Mouse (Mus musculus): Measurements from ENCODE around the gene Myl9. TPM values are rescaled to one million over a fixed set of nuclear protein-coding genes. Genes with fewer than 3 reads are reported as not detected.

Gene Myl9
- polyA plus RNA-seq, 1 experiment from 2014 or later = 40.5 TPM

GRCm38 (mm10) chr2:156760843-156761505 lies 14.2 kb upstream of the Myl9 start:
- no peak for ATAC-seq
- Histone ChIP-seq H3K36me3 (ENCODE audit: control insufficient read depth, insufficient read depth, low read length) (peaks cover 91% of the 10 kb centered on the region), H3K4me1 (ENCODE audit: control insufficient read depth, insufficient read depth, low read length) (no peaks in the 10 kb centered on the region), H3K27me3 (replicated peaks; ENCODE audit: control insufficient read depth, insufficient read depth, low read length) (no peaks in the 10 kb centered on the region), H3K9me3 (replicated peaks; ENCODE audit: control insufficient read depth, low read length) (0 out of 2 replicates have a peak, but pooled peaks cover 5% of the 10 kb centered on the region), H3K4me3 (ENCODE audit: low read depth, low read length) (no peak overlapping the region), H3K9ac (ENCODE audit: low read length) (no peak overlapping the region), H3K4me2 (ENCODE audit: low read length) (no peak overlapping the region), H3K27ac (ENCODE audit: low read depth, low read length) (no peak overlapping the region)
- DNase-seq (ENCODE audit: low spot score) = no peak
- WGBS = 91% methylated on average over 5 of the region's 5 CpGs

GRCm38 (mm10) chr2:156761521-156762278 lies 13.5 kb upstream of the Myl9 start:
- Histone ChIP-seq H3K36me3 (ENCODE audit: control insufficient read depth, insufficient read depth, low read length) (peaks cover 84% of the 10 kb centered on the region), H3K27ac (ENCODE audit: low read depth, low read length) (no peak overlapping the region), H3K4me1 (ENCODE audit: control insufficient read depth, insufficient read depth, low read length) (no peaks in the 10 kb centered on the region), H3K9ac (ENCODE audit: low read length) (no peak overlapping the region), H3K27me3 (replicated peaks; ENCODE audit: control insufficient read depth, insufficient read depth, low read length) (no peaks in the 10 kb centered on the region), H3K9me3 (replicated peaks; ENCODE audit: control insufficient read depth, low read length) (0 out of 2 replicates have a peak, but pooled peaks cover 5% of the 10 kb centered on the region), H3K4me2 (ENCODE audit: low read length) (no peak overlapping the region), H3K4me3 (ENCODE audit: low read depth, low read length) (no peak overlapping the region)
- ATAC-seq = no peak
- WGBS = 96% methylated on average over 17 of the region's 17 CpGs
- no peak for DNase-seq (ENCODE audit: low spot score)

- ATAC-seq = no peak
- DNase-seq (ENCODE audit: low spot score) = no peak
- Histone ChIP-seq H3K27me3 (replicated peaks; ENCODE audit: control insufficient read depth, insufficient read depth, low read length) (no peaks in the 10 kb centered on the region), H3K4me2 (ENCODE audit: low read length) (no peak overlapping the region), H3K27ac (ENCODE audit: low read depth, low read length) (no peak overlapping the region), H3K4me3 (ENCODE audit: low read depth, low read length) (no peak overlapping the region), H3K36me3 (ENCODE audit: control insufficient read depth, insufficient read depth, low read length) (peaks cover 76% of the 10 kb centered on the region), H3K9ac (ENCODE audit: low read length) (no peak overlapping the region), H3K9me3 (replicated peaks; ENCODE audit: control insufficient read depth, low read length) (0 out of 2 replicates have a peak, but pooled peaks cover 5% of the 10 kb centered on the region), H3K4me1 (ENCODE audit: control insufficient read depth, insufficient read depth, low read length) (no peaks in the 10 kb centered on the region)
- WGBS = 95% methylated on average over 21 of the region's 21 CpGs
These were observed 12.7 kb upstream of the Myl9 start for GRCm38 (mm10) chr2:156762499-156762898.

GRCm38 (mm10) chr2:156763101-156763500 lies 12.1 kb upstream of the Myl9 start:
- H3K4me3 ChIP-seq (ENCODE audit: low read depth, low read length) = no peak overlapping the region
- ATAC-seq = no peak
- H3K4me2 ChIP-seq (ENCODE audit: low read length) = no peak overlapping the region
- no peak for DNase-seq (ENCODE audit: low spot score)
- no peaks in the 10 kb centered on the region for H3K27me3 ChIP-seq (replicated peaks; ENCODE audit: control insufficient read depth, insufficient read depth, low read length)
- H3K27ac ChIP-seq (ENCODE audit: low read depth, low read length) = no peak overlapping the region
- H3K9ac ChIP-seq (ENCODE audit: low read length) = no peak overlapping the region
- WGBS = 78% methylated on average over 11 of the region's 11 CpGs
- peaks cover 70% of the 10 kb centered on the region for H3K36me3 ChIP-seq (ENCODE audit: control insufficient read depth, insufficient read depth, low read length)
- no peaks in the 10 kb centered on the region for H3K4me1 ChIP-seq (ENCODE audit: control insufficient read depth, insufficient read depth, low read length)
- H3K9me3 ChIP-seq (replicated peaks; ENCODE audit: control insufficient read depth, low read length) = 0 out of 2 replicates have a peak, but pooled peaks cover 5% of the 10 kb centered on the region

GRCm38 (mm10) chr2:156764022-156764421 lies 11.2 kb upstream of the Myl9 start:
- no peak for ATAC-seq
- DNase-seq (ENCODE audit: low spot score) = no peak
- peaks cover 61% of the 10 kb centered on the region for H3K36me3 ChIP-seq (ENCODE audit: control insufficient read depth, insufficient read depth, low read length)
- H3K4me3 ChIP-seq (ENCODE audit: low read depth, low read length) = no peak overlapping the region
- H3K4me1 ChIP-seq (ENCODE audit: control insufficient read depth, insufficient read depth, low read length) = no peaks in the 10 kb centered on the region
- 91% methylated on average over 10 of the region's 10 CpGs for WGBS
- no peaks in the 10 kb centered on the region for H3K9me3 ChIP-seq (replicated peaks; ENCODE audit: control insufficient read depth, low read length)
- no peaks in the 10 kb centered on the region for H3K27me3 ChIP-seq (replicated peaks; ENCODE audit: control insufficient read depth, insufficient read depth, low read length)
- no peak overlapping the region for H3K9ac ChIP-seq (ENCODE audit: low read length)
- H3K4me2 ChIP-seq (ENCODE audit: low read length) = no peak overlapping the region
- H3K27ac ChIP-seq (ENCODE audit: low read depth, low read length) = no peak overlapping the region

- Histone ChIP-seq H3K9ac (ENCODE audit: low read length) (no peak overlapping the region), H3K4me1 (ENCODE audit: control insufficient read depth, insufficient read depth, low read length) (no peaks in the 10 kb centered on the region), H3K36me3 (ENCODE audit: control insufficient read depth, insufficient read depth, low read length) (peaks cover 53% of the 10 kb centered on the region), H3K27me3 (replicated peaks; ENCODE audit: control insufficient read depth, insufficient read depth, low read length) (no peaks in the 10 kb centered on the region), H3K27ac (ENCODE audit: low read depth, low read length) (no peak overlapping the region), H3K4me3 (ENCODE audit: low read depth, low read length) (no peak overlapping the region), H3K4me2 (ENCODE audit: low read length) (no peak overlapping the region), H3K9me3 (replicated peaks; ENCODE audit: control insufficient read depth, low read length) (no peaks in the 10 kb centered on the region)
- 70% methylated on average over 4 of the region's 4 CpGs for WGBS
- ATAC-seq = no peak
- DNase-seq (ENCODE audit: low spot score) = no peak
These were observed 10.5 kb upstream of the Myl9 start for GRCm38 (mm10) chr2:156764747-156765146.

- ATAC-seq = no peak
- no peak overlapping the region for H3K27ac ChIP-seq (ENCODE audit: low read depth, low read length)
- 87% methylated on average over 8 of the region's 8 CpGs for WGBS
These were observed 9.6 kb upstream of the Myl9 start for GRCm38 (mm10) chr2:156765593-156765992.

GRCm38 (mm10) chr2:156766227-156767019 lies 8.8 kb upstream of the Myl9 start:
- ATAC-seq (no peak; the same call in 1 of the 2 replicates), DNase-seq (ENCODE audit: low spot score) (no peak)
- Histone ChIP-seq H3K9ac (ENCODE audit: low read length) (no peak overlapping the region), H3K9me3 (replicated peaks; ENCODE audit: control insufficient read depth, low read length) (no peaks in the 10 kb centered on the region), H3K4me1 (ENCODE audit: control insufficient read depth, insufficient read depth, low read length) (no peaks in the 10 kb centered on the region), H3K27me3 (replicated peaks; ENCODE audit: control insufficient read depth, insufficient read depth, low read length) (no peaks in the 10 kb centered on the region), H3K36me3 (ENCODE audit: control insufficient read depth, insufficient read depth, low read length) (peaks cover 37% of the 10 kb centered on the region), H3K27ac (ENCODE audit: low read depth, low read length) (no peak overlapping the region), H3K4me3 (ENCODE audit: low read depth, low read length) (no peak overlapping the region), H3K4me2 (ENCODE audit: low read length) (no peak overlapping the region)
- 62% methylated on average over 10 of the region's 10 CpGs for whole genome bisulfite sequencing

More at GRCm38 (mm10) chr2:156765593-156765992, 9.6 kb upstream of the Myl9 start:
- Histone ChIP-seq H3K4me3 (ENCODE audit: low read depth, low read length) (no peak overlapping the region), H3K27me3 (replicated peaks; ENCODE audit: control insufficient read depth, insufficient read depth, low read length) (no peaks in the 10 kb centered on the region), H3K4me2 (ENCODE audit: low read length) (no peak overlapping the region), H3K36me3 (ENCODE audit: control insufficient read depth, insufficient read depth, low read length) (peaks cover 45% of the 10 kb centered on the region), H3K9me3 (replicated peaks; ENCODE audit: control insufficient read depth, low read length) (no peaks in the 10 kb centered on the region), H3K9ac (ENCODE audit: low read length) (no peak overlapping the region), H3K4me1 (ENCODE audit: control insufficient read depth, insufficient read depth, low read length) (no peaks in the 10 kb centered on the region)
- no peak for DNase-seq (ENCODE audit: low spot score)
